Mouse (Mus musculus): ENCODE results near the gene Strn3. TPM values are rescaled to one million over a fixed set of nuclear protein-coding genes. Genes with fewer than 3 reads are reported as not detected.

Strn3 gene
- polyA plus RNA-seq (2012; rRNA removed) = 13.0 and 15.7 TPM in 2 replicates

DNA sequence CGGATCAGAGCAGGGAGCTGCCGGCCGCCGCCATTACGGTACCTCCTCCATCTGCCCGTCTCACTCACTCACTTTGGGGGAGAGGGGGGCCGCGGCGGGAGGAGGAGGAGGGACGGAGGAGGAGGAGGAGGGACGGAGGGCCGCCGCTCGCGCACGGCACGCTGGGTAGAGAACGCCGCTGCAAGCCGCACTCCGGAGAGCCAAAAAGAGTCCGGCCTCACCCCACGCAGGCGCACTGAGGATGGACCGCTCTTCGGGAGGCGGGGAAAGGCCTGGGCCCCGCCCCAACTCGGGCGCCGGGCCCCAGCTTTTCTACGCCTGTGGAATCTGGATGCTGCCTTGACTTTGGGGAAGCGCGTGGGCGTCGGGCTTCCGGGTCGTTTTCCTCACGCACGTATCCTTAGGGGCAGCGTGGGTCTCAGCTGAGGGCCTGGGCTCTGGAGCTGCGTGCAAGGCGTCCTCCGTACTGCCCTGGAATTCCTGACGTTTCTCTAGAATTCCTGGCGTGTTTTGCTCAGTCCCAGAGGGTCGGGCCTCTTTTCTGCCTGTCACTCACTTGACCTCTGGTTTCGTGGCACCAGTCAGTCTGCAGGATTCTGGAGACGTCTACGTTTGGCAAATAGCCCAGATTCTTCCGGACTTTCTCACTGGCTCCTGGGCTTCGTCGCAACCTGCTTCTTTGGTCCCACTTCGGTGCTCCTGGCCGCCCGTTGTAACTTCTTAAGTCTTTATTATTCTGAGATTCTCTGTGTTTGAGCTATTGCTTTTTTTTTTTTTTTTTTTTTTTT, at the start of gene Strn3:
TSS of gene Strn3 (minus strand) at position 53 of the 788 bp plus-strand sequence.
- peak; percentile 98 for DNase-seq
- H3K27me3 ChIP-seq (replicated peaks; ENCODE audit: control insufficient read depth, insufficient read depth, low read length) = no peaks in the 10 kb centered on the region
- WGBS = under 1% methylated on average over 50 of the region's 56 CpGs
- H3K27ac ChIP-seq (ENCODE audit: insufficient read depth, low read depth, low read length) = peak within 1 kb of the TSS; percentile 100
- peaks cover 21% of the 10 kb centered on the region; the same call in 1 of the 2 replicates for H3K4me1 ChIP-seq (ENCODE audit: control insufficient read depth, insufficient read depth, low read length)
- TF ChIP-seq POLR2A (IDR thresholded peaks at IDR 0.05; ENCODE audit: low read depth, low read length) = peak; percentile 38
- TF ChIP-seq CTCF (conservative IDR thresholded peaks at IDR 0.05; ENCODE audit: insufficient read depth, insufficient read length, low read depth, low read length) = no peak
- peak within 1 kb of the TSS; percentile 100 for H3K4me3 ChIP-seq (ENCODE audit: insufficient read depth, low read depth, low read length)
- H3K36me3 ChIP-seq (ENCODE audit: control insufficient read depth, insufficient read depth, low read length) = no peaks in the 10 kb centered on the region

- WGBS = 47% methylated on average over 1 of the region's 1 CpGs
- Histone ChIP-seq H3K36me3 (ENCODE audit: control insufficient read depth, insufficient read depth, low read length) (no peaks in the 10 kb centered on the region), H3K4me1 (ENCODE audit: control insufficient read depth, insufficient read depth, low read length) (no peaks in the 10 kb centered on the region), H3K27me3 (replicated peaks; ENCODE audit: control insufficient read depth, insufficient read depth, low read length) (no peaks in the 10 kb centered on the region), H3K4me3 (ENCODE audit: insufficient read depth, low read depth, low read length) (no peak overlapping the region), H3K27ac (ENCODE audit: insufficient read depth, low read depth, low read length) (no peak overlapping the region)
- no peak for DNase-seq
- no peak for TF ChIP-seq POLR2A (IDR thresholded peaks at IDR 0.05; ENCODE audit: low read depth, low read length)
- no peak for TF ChIP-seq CTCF (conservative IDR thresholded peaks at IDR 0.05; ENCODE audit: insufficient read depth, insufficient read length, low read depth, low read length)
Observed at GRCm38 (mm10) chr12:51736807-51737206, 45.1 kb upstream of the Strn3 start.

DNA sequence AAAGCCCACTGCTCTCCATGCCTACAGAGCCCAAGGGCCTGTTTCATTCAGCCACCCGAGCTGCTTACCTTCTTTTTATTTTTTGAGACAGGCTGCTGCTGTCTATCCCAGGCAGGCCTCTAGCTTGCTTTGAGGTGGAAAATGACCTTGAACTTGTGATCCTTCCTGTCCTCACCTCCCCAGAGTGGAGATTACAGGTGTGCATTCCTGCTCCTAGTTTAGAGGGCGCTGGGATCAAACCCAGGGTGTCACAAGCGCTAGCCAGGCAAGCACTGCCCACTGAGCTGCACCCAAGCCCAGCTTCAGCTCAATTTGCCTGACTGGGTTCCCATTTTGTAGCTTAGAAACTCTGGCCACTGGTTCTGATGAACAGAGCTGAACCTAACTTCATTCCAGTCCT, 44.7 kb upstream of the Strn3 start:
- Histone ChIP-seq H3K27ac (ENCODE audit: insufficient read depth, low read depth, low read length) (no peak overlapping the region), H3K4me3 (ENCODE audit: insufficient read depth, low read depth, low read length) (no peak overlapping the region), H3K4me1 (ENCODE audit: control insufficient read depth, insufficient read depth, low read length) (no peaks in the 10 kb centered on the region), H3K36me3 (ENCODE audit: control insufficient read depth, insufficient read depth, low read length) (no peaks in the 10 kb centered on the region), H3K27me3 (replicated peaks; ENCODE audit: control insufficient read depth, insufficient read depth, low read length) (no peaks in the 10 kb centered on the region)
- no peak for DNase-seq
- WGBS = 53% methylated on average over 3 of the region's 3 CpGs
- TF ChIP-seq CTCF (conservative IDR thresholded peaks at IDR 0.05; ENCODE audit: insufficient read depth, insufficient read length, low read depth, low read length) (no peak), POLR2A (IDR thresholded peaks at IDR 0.05; ENCODE audit: low read depth, low read length) (no peak)

GRCm38 (mm10) chr12:51735840-51736271, 44.2 kb upstream of the Strn3 start:
- peak; percentile 40 for DNase-seq
- WGBS = 39% methylated on average over 7 of the region's 7 CpGs
- TF ChIP-seq POLR2A (IDR thresholded peaks at IDR 0.05; ENCODE audit: low read depth, low read length) = no peak
- no peak for TF ChIP-seq CTCF (conservative IDR thresholded peaks at IDR 0.05; ENCODE audit: insufficient read depth, insufficient read length, low read depth, low read length)
- Histone ChIP-seq H3K4me1 (ENCODE audit: control insufficient read depth, insufficient read depth, low read length) (no peaks in the 10 kb centered on the region), H3K36me3 (ENCODE audit: control insufficient read depth, insufficient read depth, low read length) (no peaks in the 10 kb centered on the region), H3K27ac (ENCODE audit: insufficient read depth, low read depth, low read length) (0 out of 2 replicates have a peak overlapping the region, but pooled peaks have one; percentile 20), H3K4me3 (ENCODE audit: insufficient read depth, low read depth, low read length) (no peak overlapping the region), H3K27me3 (replicated peaks; ENCODE audit: control insufficient read depth, insufficient read depth, low read length) (no peaks in the 10 kb centered on the region)

DNA sequence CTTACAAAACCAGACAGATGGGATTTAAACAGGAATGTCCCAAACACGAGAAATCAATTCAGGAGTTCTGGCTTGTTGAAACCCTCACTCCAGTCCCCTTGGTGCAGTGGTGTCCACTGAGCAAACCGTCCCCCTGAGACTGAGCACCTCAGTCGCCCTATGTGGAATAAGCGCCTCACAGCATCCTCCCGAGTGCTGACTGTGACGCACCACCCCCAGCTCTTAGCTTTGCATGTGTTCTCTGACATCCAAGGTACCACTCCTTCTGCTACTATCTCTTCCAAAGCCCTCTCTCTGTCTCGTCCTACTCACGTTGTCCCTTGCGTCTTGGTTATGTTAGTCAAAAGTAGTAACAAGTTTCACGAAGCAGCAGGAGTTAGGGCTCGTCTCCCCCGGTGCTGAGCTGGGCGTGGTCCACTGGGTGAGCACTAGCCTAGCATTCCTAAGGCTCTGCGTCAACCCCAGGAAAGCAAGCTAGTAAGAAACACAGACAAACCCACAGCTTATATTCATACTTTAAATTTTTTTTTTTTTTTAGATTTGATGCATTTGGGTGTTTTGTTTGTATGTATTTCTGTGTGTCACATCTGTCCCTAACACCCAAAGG, 43.0 kb upstream of the Strn3 start:
- Histone ChIP-seq H3K4me3 (ENCODE audit: insufficient read depth, low read depth, low read length) (no peak overlapping the region), H3K27me3 (replicated peaks; ENCODE audit: control insufficient read depth, insufficient read depth, low read length) (no peaks in the 10 kb centered on the region), H3K27ac (ENCODE audit: insufficient read depth, low read depth, low read length) (no peak overlapping the region), H3K36me3 (ENCODE audit: control insufficient read depth, insufficient read depth, low read length) (no peaks in the 10 kb centered on the region), H3K4me1 (ENCODE audit: control insufficient read depth, insufficient read depth, low read length) (no peaks in the 10 kb centered on the region)
- no peak for DNase-seq
- WGBS = 76% methylated on average over 14 of the region's 14 CpGs
- TF ChIP-seq CTCF (conservative IDR thresholded peaks at IDR 0.05; ENCODE audit: insufficient read depth, insufficient read length, low read depth, low read length) (no peak), POLR2A (IDR thresholded peaks at IDR 0.05; ENCODE audit: low read depth, low read length) (no peak)

DNA sequence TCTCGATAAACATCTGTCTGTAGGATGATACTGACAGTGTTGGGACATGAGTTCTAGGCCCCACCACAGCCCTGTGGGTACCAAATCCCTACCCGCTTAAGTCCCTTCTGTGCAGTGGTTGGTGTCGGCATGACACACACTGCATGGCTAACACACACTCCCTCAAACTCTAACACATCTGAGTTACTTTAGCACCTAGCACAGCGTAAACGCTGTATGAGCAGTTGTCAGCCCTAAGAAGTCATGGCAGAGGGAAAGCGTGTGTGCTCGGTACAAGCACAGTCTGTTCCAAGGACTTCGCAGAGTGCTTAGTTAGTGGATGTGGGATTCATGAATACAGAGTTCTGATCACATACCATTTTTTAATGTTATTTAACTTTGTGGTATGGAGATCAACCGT, 38.1 kb upstream of the Strn3 start:
- H3K27ac ChIP-seq (ENCODE audit: insufficient read depth, low read depth, low read length) = peak overlapping the region; percentile 92
- WGBS = 95% methylated on average over 9 of the region's 9 CpGs
- TF ChIP-seq POLR2A (IDR thresholded peaks at IDR 0.05; ENCODE audit: low read depth, low read length) = no peak
- no peak for TF ChIP-seq CTCF (conservative IDR thresholded peaks at IDR 0.05; ENCODE audit: insufficient read depth, insufficient read length, low read depth, low read length)
- no peak for DNase-seq
- H3K27me3 ChIP-seq (replicated peaks; ENCODE audit: control insufficient read depth, insufficient read depth, low read length) = no peaks in the 10 kb centered on the region
- no peaks in the 10 kb centered on the region for H3K36me3 ChIP-seq (ENCODE audit: control insufficient read depth, insufficient read depth, low read length)
- H3K4me3 ChIP-seq (ENCODE audit: insufficient read depth, low read depth, low read length) = no peak overlapping the region
- H3K4me1 ChIP-seq (ENCODE audit: control insufficient read depth, insufficient read depth, low read length) = no peaks in the 10 kb centered on the region

DNA sequence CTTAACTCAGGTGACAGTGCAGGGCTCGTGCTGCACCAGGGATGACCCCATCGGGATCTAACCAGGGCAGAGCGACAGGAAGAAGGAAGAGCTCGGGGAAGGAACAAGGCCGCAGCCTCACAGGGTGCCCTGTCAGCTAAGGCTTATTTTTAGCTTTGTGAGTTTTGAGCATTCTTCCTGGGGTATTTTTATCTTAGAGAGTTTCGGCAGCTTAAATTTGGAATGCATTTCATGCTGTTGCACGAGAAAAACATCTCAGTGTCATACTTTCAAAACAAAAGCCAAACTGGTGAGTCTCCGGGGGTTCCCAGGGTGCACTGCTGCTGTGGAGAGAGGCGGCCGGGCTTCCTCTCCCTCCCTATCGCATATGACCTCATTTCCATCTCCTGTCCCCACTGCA, 37.4 kb upstream of the Strn3 start:
- WGBS = 50% methylated on average over 11 of the region's 11 CpGs
- Histone ChIP-seq H3K4me3 (ENCODE audit: insufficient read depth, low read depth, low read length) (peak overlapping the region; percentile 17; the same call in 1 of the 2 replicates), H3K27ac (ENCODE audit: insufficient read depth, low read depth, low read length) (peak overlapping the region; percentile 92), H3K36me3 (ENCODE audit: control insufficient read depth, insufficient read depth, low read length) (no peaks in the 10 kb centered on the region), H3K27me3 (replicated peaks; ENCODE audit: control insufficient read depth, insufficient read depth, low read length) (no peaks in the 10 kb centered on the region), H3K4me1 (ENCODE audit: control insufficient read depth, insufficient read depth, low read length) (no peaks in the 10 kb centered on the region)
- peak; percentile 70 for DNase-seq
- TF ChIP-seq CTCF (conservative IDR thresholded peaks at IDR 0.05; ENCODE audit: insufficient read depth, insufficient read length, low read depth, low read length) (no peak), POLR2A (IDR thresholded peaks at IDR 0.05; ENCODE audit: low read depth, low read length) (no peak)

Data from kidney, adult 2 months (tissue).